Mouse (Mus musculus): ENCODE measurements around the gene Npff. TPM values are rescaled to one million over a fixed set of nuclear protein-coding genes. Genes with fewer than 3 reads are reported as not detected.

Npff gene
- total and polyA plus RNA-seq, 3 experiments: 0.76 to 2.7 (median 1.1) TPM

DNA sequence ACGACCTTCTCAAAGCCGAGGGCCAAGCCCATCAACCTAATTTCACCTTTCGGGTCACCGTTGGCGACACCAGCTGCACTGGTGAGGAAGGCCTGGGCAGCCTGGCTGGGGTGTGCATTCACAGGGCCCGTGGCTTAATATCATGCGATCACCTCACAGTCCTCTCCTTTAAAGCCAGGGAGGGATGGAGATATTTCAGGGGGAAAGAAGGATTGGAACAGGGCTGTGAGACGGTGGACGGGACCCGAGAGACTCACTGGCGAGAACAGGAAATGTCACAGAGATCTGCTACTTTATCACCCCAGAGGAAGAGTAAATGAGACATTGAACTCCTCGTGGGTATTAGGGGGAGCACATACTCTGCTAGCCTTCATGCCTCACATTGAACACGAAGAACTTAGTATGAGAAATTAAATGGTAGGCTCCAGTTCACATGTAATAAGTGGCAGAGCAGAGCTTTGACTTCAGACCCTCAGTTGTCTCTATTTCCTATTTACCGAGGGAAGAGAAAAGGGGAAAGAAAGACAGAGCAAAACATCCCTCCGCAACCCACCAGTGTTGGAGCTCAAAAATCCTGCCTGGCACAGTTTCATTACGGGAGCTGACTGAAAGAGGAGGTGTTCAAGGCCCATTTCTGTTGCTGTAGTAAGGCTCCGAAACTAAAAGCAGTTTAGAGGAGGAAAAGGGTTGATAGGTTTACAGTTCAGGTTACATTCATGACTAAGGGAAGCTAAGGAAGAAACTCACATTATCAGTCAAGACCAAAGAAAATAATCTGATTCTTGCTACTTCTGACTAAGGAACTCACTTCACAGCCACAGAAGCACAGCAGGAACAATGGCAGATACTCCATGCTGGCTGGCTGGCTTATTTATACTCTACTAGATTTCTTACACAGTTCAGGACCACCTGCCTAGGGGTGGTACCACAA is 5.3 kb downstream of the Npff start:
- Histone ChIP-seq H3K27me3 (replicated peaks) (peaks cover 3% of the 10 kb centered on the region), H3K36me3 (replicated peaks in 1 of 2; ENCODE audit: control insufficient read depth in 1 of 2, insufficient read depth in 1 of 2, low read length in 1 of 2) (peaks cover 34 to 39% of the 10 kb centered on the region in 2 experiments), H3K9ac (ENCODE audit: insufficient read depth, low read depth) (peak overlapping the region; percentile 96), H3K4me3 (replicated peaks in 1 of 3; ENCODE audit: low read depth in 2 of 3, low read length in 2 of 3, poor library complexity in 1 of 3) (peak overlapping the region; percentile 61 to 98 (median 90)), H3K4me1 (ENCODE audit: control insufficient read depth in 1 of 2, insufficient read depth in 2 of 2) (peaks cover 3 to 34% of the 10 kb centered on the region in 2 experiments; a peak in 3 of 4 replicates), H3K4me2 (ENCODE audit: insufficient read depth, low read depth, poor library complexity, severe bottlenecking) (peak overlapping the region; percentile 87), H3K27ac (ENCODE audit: insufficient read depth, low read depth) (0 out of 2 replicates have a peak overlapping the region, but pooled peaks have one; percentile 94), H3K9me3 (replicated peaks; ENCODE audit: low read length) (no peaks in the 10 kb centered on the region), H3K79me2 (replicated peaks; ENCODE audit: control insufficient read depth, extremely low read depth, insufficient read depth, poor library complexity, severe bottlenecking) (peaks cover 6% of the 10 kb centered on the region)
- in situ Hi-C loops (cut with MboI; ENCODE audit: low pct_ligation_motif_present, low pct_unique_long_range_greater_than_20kb, low sequenced_read_pairs): loop anchor here (5.0 kb wide), 1 partner anchor 52 kb away; no protein-coding TSS in a partner anchor
- no peak for TF ChIP-seq CTCF (conservative IDR thresholded peaks at IDR 0.05 in 1 of 2, IDR thresholded peaks at IDR 0.05 in 1 of 2; ENCODE audit: low read depth in 2 of 2, low read length in 2 of 2)
- TF ChIP-seq SMC3 (IDR thresholded peaks at IDR 0.05; ENCODE audit: low read depth, low read length): no peak
- TF ChIP-seq RAD21 (IDR thresholded peaks at IDR 0.05; ENCODE audit: low read depth, low read length): no peak
- TF ChIP-seq ZMIZ1 (IDR thresholded peaks at IDR 0.05; ENCODE audit: low read depth, low read length): no peak
- no peak for TF ChIP-seq ETS1 (conservative IDR thresholded peaks at IDR 0.05; ENCODE audit: low read depth, low read length)
- TF ChIP-seq USF1 (IDR thresholded peaks at IDR 0.05; ENCODE audit: low read depth, low read length): no peak
- no peak for TF ChIP-seq MAX (IDR thresholded peaks at IDR 0.05; ENCODE audit: low read length)
- no peak for TF ChIP-seq USF2 (conservative IDR thresholded peaks at IDR 0.05; ENCODE audit: low read depth, low read length)
- TF ChIP-seq HCFC1 (IDR thresholded peaks at IDR 0.05; ENCODE audit: low read depth, low read length): no peak
- no peak for TF ChIP-seq MYC (IDR thresholded peaks at IDR 0.05; ENCODE audit: low read depth, low read length)
- no peak for TF ChIP-seq TBP (conservative IDR thresholded peaks at IDR 0.05; ENCODE audit: low read depth, low read length)
- dilution Hi-C loops (cut with MboI; ENCODE audit: extremely low pct_ligation_motif_present, extremely low pct_unique_long_range_greater_than_20kb, low sequenced_read_pairs): no loop called here
- no peak for DNase-seq (ENCODE audit: extremely low read depth)

DNA sequence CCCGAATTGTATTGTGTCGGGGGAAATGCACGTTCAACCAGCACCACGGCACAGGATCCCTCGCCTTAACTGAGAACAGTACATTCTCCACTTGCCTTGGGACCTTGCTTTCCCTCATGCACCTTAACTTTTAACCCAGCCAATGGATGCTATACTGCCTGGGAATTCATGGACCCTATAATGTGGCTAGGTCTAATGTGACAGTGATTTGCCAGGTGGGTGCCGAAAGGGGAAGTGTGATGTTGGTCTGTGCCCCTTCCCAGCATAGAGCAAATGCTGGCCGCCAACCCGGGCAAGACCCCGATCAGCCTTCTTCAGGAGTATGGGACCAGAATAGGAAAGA is 5.9 kb downstream of the Npff start:
- peaks cover 3 to 28% of the 10 kb centered on the region in 2 experiments; a peak in 3 of 4 replicates for H3K4me1 ChIP-seq (ENCODE audit: control insufficient read depth in 1 of 2, insufficient read depth in 2 of 2)
- dilution Hi-C loops (cut with MboI; ENCODE audit: extremely low pct_ligation_motif_present, extremely low pct_unique_long_range_greater_than_20kb, low sequenced_read_pairs): no loop called here

More for the DNA sequence above, 5.9 kb downstream of the Npff start:
- Histone ChIP-seq H3K27me3 (replicated peaks) (peaks cover 3% of the 10 kb centered on the region), H3K9me3 (replicated peaks; ENCODE audit: low read length) (no peaks in the 10 kb centered on the region), H3K27ac (ENCODE audit: insufficient read depth, low read depth) (peak overlapping the region; percentile 94), H3K4me3 (replicated peaks in 1 of 3; ENCODE audit: low read depth in 2 of 3, low read length in 2 of 3, poor library complexity in 1 of 3) (peak overlapping the region; percentile 61 to 98 (median 90)), H3K4me2 (ENCODE audit: insufficient read depth, low read depth, poor library complexity, severe bottlenecking) (peak overlapping the region; percentile 87), H3K9ac (ENCODE audit: insufficient read depth, low read depth) (peak overlapping the region; percentile 96), H3K79me2 (replicated peaks; ENCODE audit: control insufficient read depth, extremely low read depth, insufficient read depth, poor library complexity, severe bottlenecking) (peaks cover 6% of the 10 kb centered on the region), H3K36me3 (replicated peaks in 1 of 2; ENCODE audit: control insufficient read depth in 1 of 2, insufficient read depth in 1 of 2, low read length in 1 of 2) (peaks cover 27 to 33% of the 10 kb centered on the region in 2 experiments)
- TF ChIP-seq MYC (IDR thresholded peaks at IDR 0.05; ENCODE audit: low read depth, low read length): no peak
- no peak for TF ChIP-seq PAX5 (IDR thresholded peaks at IDR 0.05; ENCODE audit: low read length)
- TF ChIP-seq KAT2A (IDR thresholded peaks at IDR 0.05; ENCODE audit: insufficient replicate concordance, low read length): no peak
- in situ Hi-C loops (cut with MboI; ENCODE audit: low pct_ligation_motif_present, low pct_unique_long_range_greater_than_20kb, low sequenced_read_pairs): loop anchor here (5.0 kb wide), 1 partner anchor 52 kb away; no protein-coding TSS in a partner anchor
- DNase-seq (ENCODE audit: extremely low read depth): no peak
